ENCODE assay signal across 8 mouse cellular contexts in genomic region chr15:79243234-79244042, GRCm38 (mm10). TPM values are rescaled to one million over a fixed set of nuclear protein-coding genes. Genes with fewer than 3 reads are reported as not detected.
DNase-seq lines count a peak whose midpoint lies in the region; ATAC-seq lines count a peak whose summit lies in the region.

No protein-coding gene starts in this region.

- peak; percentile 97 for ATAC-seq in hindbrain, embryonic 15.5 days (ENCODE audit: low FRiP score, low read depth)

- WGBS in hindbrain, embryonic 15.5 days, result 14% methylated on average over 10 of the region's 10 CpGs

- peaks cover 48% of the 10 kb centered on the region for H3K36me3 ChIP-seq in hindbrain, embryonic 15.5 days

- H3K4me3 ChIP-seq in hindbrain, embryonic 15.5 days, result no peak overlapping the region

- peak; percentile 96 for DNase-seq in R1 (ENCODE audit: low read depth, low spot score)
- peak; percentile 95 to 96 for DNase-seq in cerebellum, postnatal 25 days
- peak; percentile 98 to 99 for DNase-seq in frontal cortex, postnatal 36 days (ENCODE audit: low spot score in 2 of 2)
- peak; percentile 96 to 97 for DNase-seq in layer of hippocampus, postnatal 36 days
- DNase-seq in lung, postnatal 25 days (ENCODE audit: low spot score), result peak; percentile 95
- DNase-seq in retina, adult 2 months (ENCODE audit: low read depth, low spot score), result peak; percentile 80
- DNase-seq in thymus, postnatal 25 days, result peak; percentile 95

- no peaks in the 10 kb centered on the region for H3K9me3 ChIP-seq in hindbrain, embryonic 15.5 days

- H3K4me1 ChIP-seq in hindbrain, embryonic 15.5 days (replicated peaks), result peaks cover 13% of the 10 kb centered on the region

- peak overlapping the region; percentile 36 for H3K4me2 ChIP-seq in hindbrain, embryonic 15.5 days

- peak overlapping the region; percentile 74 for H3K27ac ChIP-seq in hindbrain, embryonic 15.5 days (replicated peaks)

- H3K9ac ChIP-seq in hindbrain, embryonic 15.5 days, result peak overlapping the region; percentile 13; the same call in 1 of the 2 replicates

- no peaks in the 10 kb centered on the region for H3K27me3 ChIP-seq in hindbrain, embryonic 15.5 days

RNA-seq across cellular contexts. Expression of gene Slc16a8, which starts 11.1 kb away (rescaled TPM):
- 1.00 and 1.2 TPM in 2 replicates for polyA plus RNA-seq in hindbrain, embryonic 15.5 days (2015; fragmentation: Nextera tagmentation; extraction: Ambion mirVana)
- under 1 TPM in 1 of 2 experiments, not detected in 1; 0.30 TPM for total RNA-seq in layer of hippocampus, postnatal 36 days (2021)

RNA-seq across cellular contexts. Expression of gene Gm49486, which starts 14.2 kb away (rescaled TPM):
- polyA plus RNA-seq in hindbrain, embryonic 15.5 days (2015; fragmentation: Nextera tagmentation; extraction: Ambion mirVana), result 1.0 and 1.4 TPM in 2 replicates
- under 1 TPM; 0.50 to 0.99 TPM for total RNA-seq in layer of hippocampus, postnatal 36 days (2021)

RNA-seq across cellular contexts. Expression of gene Pick1, which starts 14.5 kb away (rescaled TPM):
- 88.6 and 93.2 TPM in 2 replicates for polyA plus RNA-seq in hindbrain, embryonic 15.5 days (2015; fragmentation: Nextera tagmentation; extraction: Ambion mirVana)
- 10 to 100 TPM; 43.9 to 48.3 TPM for total RNA-seq in layer of hippocampus, postnatal 36 days (2021)

RNA-seq across cellular contexts. Expression of gene Baiap2l2, which starts 41.9 kb away (rescaled TPM):
- 3.7 and 4.0 TPM in 2 replicates for polyA plus RNA-seq in hindbrain, embryonic 15.5 days (2015; fragmentation: Nextera tagmentation; extraction: Ambion mirVana)
- total RNA-seq in layer of hippocampus, postnatal 36 days (2021), result 1 to 10 TPM; 1.8 to 2.6 TPM
